Mouse (Mus musculus) skeletal muscle tissue, adult 2 months (tissue): ENCODE data around the gene Gm8764.
"Not testable (repeated sequence)": the region's sequence is repeated elsewhere in the genome, so short reads cannot be mapped to it uniquely, and the experiment has no call there.

ENCODE experiments used
- DNase-seq: peaks from one replicate; pipeline ENCODE4 v3.0.0-alpha.2; 2012; ENCODE audit warnings: low read depth, low spot score

The Gm8764 gene

DNA sequence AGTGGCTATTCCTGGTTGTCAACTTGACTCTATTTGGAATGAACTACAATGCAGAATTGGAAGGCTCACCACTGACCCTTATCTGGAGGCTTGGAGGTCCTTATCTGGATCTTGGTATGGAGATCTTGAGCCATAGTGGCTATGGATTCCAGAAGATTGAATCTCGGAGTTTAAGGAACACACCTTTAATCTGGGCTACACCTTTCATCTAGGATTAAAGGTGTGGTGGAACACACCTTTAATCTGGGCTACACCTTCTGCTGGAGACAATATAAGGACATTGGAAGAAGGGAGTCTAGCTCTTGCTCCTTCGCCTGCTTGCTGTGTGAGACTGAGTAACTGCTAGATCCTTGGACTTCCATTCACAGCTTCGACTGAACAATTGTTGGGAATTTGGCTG lies at the start of gene Gm8764:
Gm8764 (plus strand) TSS at position 301 of the 400 bp plus-strand sequence.
- DNase-seq, result not testable (repeated sequence)

DNA sequence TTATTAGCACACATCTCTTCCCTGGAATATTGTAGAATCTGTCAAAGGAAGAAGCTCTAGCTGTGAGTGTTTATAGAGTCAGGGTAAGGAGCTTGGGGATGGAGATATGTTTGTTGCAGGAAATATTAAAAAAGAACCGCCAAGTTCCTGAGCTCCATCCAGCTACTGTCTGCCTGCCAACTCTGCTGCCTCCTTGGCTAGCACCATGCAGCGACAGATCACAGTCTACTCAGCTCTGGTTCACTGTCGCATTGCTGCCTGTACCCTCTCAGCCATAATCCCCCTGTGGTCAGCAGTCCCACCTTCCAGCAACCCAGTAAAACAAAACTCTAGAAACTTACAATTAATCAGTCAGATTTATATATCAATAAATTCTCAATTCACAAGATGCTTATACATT lies 49.8 kb upstream of the Gm8764 start:
- DNase-seq, result no peak

DNA sequence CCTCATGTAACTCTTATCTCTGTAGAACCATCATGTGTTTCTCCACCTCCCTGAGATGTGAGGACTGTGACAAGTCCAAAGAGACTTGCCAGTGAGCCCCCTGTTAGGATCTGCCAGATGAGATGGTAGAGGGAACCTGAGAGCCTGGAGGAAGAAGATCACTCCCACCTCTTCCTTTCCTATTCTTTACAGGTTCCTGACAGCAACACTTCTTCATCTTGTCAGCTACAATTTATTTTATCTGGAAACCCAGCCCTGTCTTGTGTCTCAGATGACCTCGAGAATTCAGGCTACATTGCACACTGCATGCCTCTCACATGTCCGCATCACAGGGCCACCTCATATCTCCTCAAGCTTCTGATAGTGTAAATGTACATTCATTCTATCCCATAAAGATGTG lies 41.5 kb upstream of the Gm8764 start:
- no peak for DNase-seq

DNA sequence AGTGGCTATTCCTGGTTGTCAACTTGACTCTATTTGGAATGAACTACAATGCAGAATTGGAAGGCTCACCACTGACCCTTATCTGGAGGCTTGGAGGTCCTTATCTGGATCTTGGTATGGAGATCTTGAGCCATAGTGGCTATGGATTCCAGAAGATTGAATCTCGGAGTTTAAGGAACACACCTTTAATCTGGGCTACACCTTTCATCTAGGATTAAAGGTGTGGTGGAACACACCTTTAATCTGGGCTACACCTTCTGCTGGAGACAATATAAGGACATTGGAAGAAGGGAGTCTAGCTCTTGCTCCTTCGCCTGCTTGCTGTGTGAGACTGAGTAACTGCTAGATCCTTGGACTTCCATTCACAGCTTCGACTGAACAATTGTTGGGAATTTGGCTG lies 17.1 kb upstream of the Gm8764 start, which contains the start of gene Gm21293:
Gm21293 (plus strand) TSS at position 301 of the 400 bp plus-strand sequence.
- not testable (repeated sequence) for DNase-seq

DNA sequence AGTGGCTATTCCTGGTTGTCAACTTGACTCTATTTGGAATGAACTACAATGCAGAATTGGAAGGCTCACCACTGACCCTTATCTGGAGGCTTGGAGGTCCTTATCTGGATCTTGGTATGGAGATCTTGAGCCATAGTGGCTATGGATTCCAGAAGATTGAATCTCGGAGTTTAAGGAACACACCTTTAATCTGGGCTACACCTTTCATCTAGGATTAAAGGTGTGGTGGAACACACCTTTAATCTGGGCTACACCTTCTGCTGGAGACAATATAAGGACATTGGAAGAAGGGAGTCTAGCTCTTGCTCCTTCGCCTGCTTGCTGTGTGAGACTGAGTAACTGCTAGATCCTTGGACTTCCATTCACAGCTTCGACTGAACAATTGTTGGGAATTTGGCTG lies 8.6 kb upstream of the Gm8764 start, which contains the start of gene Gm6763:
Gm6763 (plus strand) TSS at position 301 of the 400 bp plus-strand sequence.
- DNase-seq, result not testable (repeated sequence)

DNA sequence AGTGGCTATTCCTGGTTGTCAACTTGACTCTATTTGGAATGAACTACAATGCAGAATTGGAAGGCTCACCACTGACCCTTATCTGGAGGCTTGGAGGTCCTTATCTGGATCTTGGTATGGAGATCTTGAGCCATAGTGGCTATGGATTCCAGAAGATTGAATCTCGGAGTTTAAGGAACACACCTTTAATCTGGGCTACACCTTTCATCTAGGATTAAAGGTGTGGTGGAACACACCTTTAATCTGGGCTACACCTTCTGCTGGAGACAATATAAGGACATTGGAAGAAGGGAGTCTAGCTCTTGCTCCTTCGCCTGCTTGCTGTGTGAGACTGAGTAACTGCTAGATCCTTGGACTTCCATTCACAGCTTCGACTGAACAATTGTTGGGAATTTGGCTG lies 8.4 kb downstream of the Gm8764 start, which contains the start of gene Gm21304:
Gm21304 (plus strand) TSS at position 301 of the 400 bp plus-strand sequence.
- not testable (repeated sequence) for DNase-seq

DNA sequence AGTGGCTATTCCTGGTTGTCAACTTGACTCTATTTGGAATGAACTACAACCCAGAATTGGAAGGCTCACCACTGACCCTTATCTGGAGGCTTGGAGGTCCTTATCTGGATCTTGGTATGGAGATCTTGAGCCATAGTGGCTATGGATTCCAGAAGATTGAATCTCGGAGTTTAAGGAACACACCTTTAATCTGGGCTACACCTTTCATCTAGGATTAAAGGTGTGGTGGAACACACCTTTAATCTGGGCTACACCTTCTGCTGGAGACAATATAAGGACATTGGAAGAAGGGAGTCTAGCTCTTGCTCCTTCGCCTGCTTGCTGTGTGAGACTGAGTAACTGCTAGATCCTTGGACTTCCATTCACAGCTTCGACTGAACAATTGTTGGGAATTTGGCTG lies 16.9 kb downstream of the Gm8764 start, which contains the start of gene Gm21312:
Gm21312 (plus strand) TSS at position 301 of the 400 bp plus-strand sequence.
- not testable (repeated sequence) for DNase-seq

DNA sequence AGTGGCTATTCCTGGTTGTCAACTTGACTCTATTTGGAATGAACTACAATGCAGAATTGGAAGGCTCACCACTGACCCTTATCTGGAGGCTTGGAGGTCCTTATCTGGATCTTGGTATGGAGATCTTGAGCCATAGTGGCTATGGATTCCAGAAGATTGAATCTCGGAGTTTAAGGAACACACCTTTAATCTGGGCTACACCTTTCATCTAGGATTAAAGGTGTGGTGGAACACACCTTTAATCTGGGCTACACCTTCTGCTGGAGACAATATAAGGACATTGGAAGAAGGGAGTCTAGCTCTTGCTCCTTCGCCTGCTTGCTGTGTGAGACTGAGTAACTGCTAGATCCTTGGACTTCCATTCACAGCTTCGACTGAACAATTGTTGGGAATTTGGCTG lies 25.4 kb downstream of the Gm8764 start, which contains the start of gene Gm20765:
Gm20765 (plus strand) TSS at position 301 of the 400 bp plus-strand sequence.
- DNase-seq, result not testable (repeated sequence)

DNA sequence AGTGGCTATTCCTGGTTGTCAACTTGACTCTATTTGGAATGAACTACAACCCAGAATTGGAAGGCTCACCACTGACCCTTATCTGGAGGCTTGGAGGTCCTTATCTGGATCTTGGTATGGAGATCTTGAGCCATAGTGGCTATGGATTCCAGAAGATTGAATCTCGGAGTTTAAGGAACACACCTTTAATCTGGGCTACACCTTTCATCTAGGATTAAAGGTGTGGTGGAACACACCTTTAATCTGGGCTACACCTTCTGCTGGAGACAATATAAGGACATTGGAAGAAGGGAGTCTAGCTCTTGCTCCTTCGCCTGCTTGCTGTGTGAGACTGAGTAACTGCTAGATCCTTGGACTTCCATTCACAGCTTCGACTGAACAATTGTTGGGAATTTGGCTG lies 33.9 kb downstream of the Gm8764 start, which contains the start of gene Gm4340:
Gm4340 (plus strand) TSS at position 301 of the 400 bp plus-strand sequence.
- DNase-seq, result not testable (repeated sequence)

DNA sequence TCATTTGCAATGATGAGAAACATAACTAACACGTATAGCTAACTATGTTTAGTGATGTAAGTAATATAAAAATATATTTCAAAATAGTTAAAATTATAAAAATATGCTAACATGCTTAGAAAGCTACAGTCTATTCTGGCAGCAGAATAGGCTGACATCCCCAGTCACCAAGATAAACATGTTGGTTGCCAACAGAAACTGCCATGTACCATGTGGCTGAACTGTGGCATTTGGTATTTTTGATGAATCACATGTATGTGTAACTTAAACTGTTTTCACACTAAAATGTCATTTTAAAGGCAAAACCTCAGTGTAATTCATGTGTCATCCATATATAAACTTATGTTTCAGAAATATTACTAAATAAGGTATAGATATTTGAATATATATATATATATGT lies 49.8 kb downstream of the Gm8764 start:
- DNase-seq, result no peak

DNA sequence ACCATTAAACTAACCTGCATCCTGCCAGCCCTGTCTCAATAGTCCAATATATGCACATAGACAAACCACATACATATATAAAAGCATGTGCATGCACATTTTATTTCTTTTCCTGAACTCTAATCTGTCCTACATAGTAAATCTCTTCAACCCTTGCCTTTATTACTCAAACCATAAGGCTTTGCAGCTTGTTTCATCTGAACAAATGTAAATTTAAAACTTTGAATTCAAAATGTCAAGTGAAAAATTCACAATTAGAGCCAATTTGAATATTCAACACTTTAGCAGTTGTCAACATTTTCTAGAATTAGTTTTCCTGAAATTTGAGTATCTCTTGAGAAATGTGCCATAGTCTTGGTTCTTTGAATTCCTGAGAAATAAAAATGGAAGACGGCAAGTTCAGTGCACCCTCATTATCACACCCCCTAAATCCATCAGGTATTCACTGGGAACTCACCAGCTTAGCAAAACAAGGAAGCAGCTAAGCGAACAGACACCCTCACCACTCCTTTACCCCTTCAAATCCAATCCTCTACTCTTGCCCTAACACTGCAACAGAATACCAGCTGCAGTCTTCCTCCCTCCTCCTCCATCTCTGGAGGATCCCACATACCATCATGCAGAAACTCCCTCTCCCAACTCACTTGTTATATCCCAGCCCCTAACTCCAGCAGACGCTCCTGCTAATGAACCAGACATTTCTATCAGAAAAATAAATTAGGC lies 50.6 kb downstream of the Gm8764 start:
- DNase-seq, result no peak
